Mouse (Mus musculus) liver, embryonic 14.5 days (tissue): ENCODE data around the gene Arl6ip1.

ENCODE experiments used
- CTCF ChIP-seq: IDR thresholded peaks from 2 replicates; pipeline ENCODE4 v1.5.1; 2016; ENCODE audit warnings: antibody characterized with exemption, low read depth, control low read depth
- EP300 ChIP-seq: IDR thresholded peaks from 2 replicates; pipeline ENCODE4 v1.6.1; 2016; ENCODE audit warnings: antibody characterized with exemption, low read depth

- TF ChIP-seq CTCF = no peak
- no peak for TF ChIP-seq EP300
Observed at GRCm38 (mm10) chr7:118175821-118176355, 46.4 kb upstream of the Arl6ip1 start.
